In genomic region chr5:69040045-69040444, GRCm38 (mm10) we compare ENCODE assay signal across 18 mouse cellular contexts.
"Had no signal": no experiment of that assay in that cellular context is flagged by ENCODE, and none has a peak within 500 bp of the region (broad histone marks: within the 10 kb centered on the region; RNA-seq: fewer than 3 reads in every experiment).

No protein-coding gene starts in this region.

- H3K9ac ChIP-seq: limb, embryonic 12.5 days; limb, embryonic 15.5 days; liver, embryonic 14.5 days; liver, postnatal 0 days; lung, embryonic 14.5 days; neural tube, embryonic 12.5 days; stomach, embryonic 15.5 days had no signal

- DNase-seq: kidney, adult 9 months; kidney, postnatal 14 days; kidney, postnatal 4 days; left cerebral cortex, postnatal 4 days; liver, postnatal 0 days; lung, embryonic 14.5 days; retina, postnatal 1 day; right cerebral cortex, postnatal 25 days; spleen, adult 18-20 months; thymus, postnatal 25 days had no signal

- ATAC-seq: liver, postnatal 0 days; lung, postnatal 0 days had no signal

- H3K4me2 ChIP-seq: limb, embryonic 12.5 days; limb, embryonic 15.5 days; liver, embryonic 11.5 days; lung, embryonic 14.5 days; neural tube, embryonic 12.5 days; stomach, embryonic 15.5 days had no signal

- H3K4me1 ChIP-seq: limb, embryonic 12.5 days; limb, embryonic 15.5 days; neural tube, embryonic 12.5 days; stomach, embryonic 15.5 days had no signal

- H3K36me3 ChIP-seq: limb, embryonic 12.5 days; limb, embryonic 15.5 days; neural tube, embryonic 12.5 days; stomach, embryonic 15.5 days had no signal

- H3K9me3 ChIP-seq: limb, embryonic 12.5 days; limb, embryonic 15.5 days; neural tube, embryonic 12.5 days; stomach, embryonic 15.5 days had no signal

- H3K27ac ChIP-seq: limb, embryonic 12.5 days; limb, embryonic 15.5 days; liver, embryonic 14.5 days; macrophage; neural tube, embryonic 12.5 days; stomach, embryonic 15.5 days had no signal

- H3K27me3 ChIP-seq: limb, embryonic 12.5 days; limb, embryonic 15.5 days; neural tube, embryonic 12.5 days; stomach, embryonic 15.5 days had no signal

- H3K4me3 ChIP-seq: limb, embryonic 12.5 days; limb, embryonic 15.5 days; neural tube, embryonic 12.5 days; stomach, embryonic 15.5 days had no signal
